Mouse (Mus musculus): ENCODE results near the gene Ssh1. TPM values are rescaled to one million over a fixed set of nuclear protein-coding genes. Genes with fewer than 3 reads are reported as not detected.

Ssh1 gene
- polyA plus RNA-seq, 1 experiment from 2014 or later, result 17.8 TPM

DNA sequence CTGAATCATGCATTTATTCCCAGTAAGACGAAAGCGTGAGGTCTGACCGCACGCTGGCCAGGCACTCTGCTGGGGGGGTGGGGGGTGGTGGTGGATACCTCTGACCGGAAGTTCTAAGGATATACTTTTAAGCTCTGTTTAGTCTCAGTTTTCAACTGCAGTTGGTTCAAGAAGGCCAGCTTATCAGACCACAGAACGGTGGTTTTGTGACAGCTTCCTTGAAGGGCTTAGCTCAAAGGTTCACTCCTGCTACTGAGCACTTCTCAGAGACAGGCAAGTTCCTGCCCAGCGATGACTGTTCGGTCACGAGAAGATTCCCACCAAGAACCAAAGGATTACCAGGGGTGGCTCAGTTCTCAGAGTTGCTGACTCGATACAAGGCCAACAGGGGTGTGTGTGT is 41.2 kb downstream of the Ssh1 start:
- H3K4me2 ChIP-seq, result peak overlapping the region; percentile 56
- ATAC-seq (replicated peaks; ENCODE audit: low FRiP score) (peak; percentile 21; the same call in 1 of the 2 replicates), DNase-seq (ENCODE audit: low spot score) (no peak)
- H3K9me3 ChIP-seq (ENCODE audit: control insufficient read depth, low read length), result no peaks in the 10 kb centered on the region
- H3K27me3 ChIP-seq (replicated peaks; ENCODE audit: control insufficient read depth, insufficient read depth, low read length), result no peaks in the 10 kb centered on the region
- WGBS, result 27% methylated on average over 10 of the region's 10 CpGs
- no peak overlapping the region for H3K4me3 ChIP-seq (ENCODE audit: low read depth, low read length)
- H3K27ac ChIP-seq (ENCODE audit: low read depth, low read length), result peak overlapping the region; percentile 89
- H3K36me3 ChIP-seq (ENCODE audit: control insufficient read depth, insufficient read depth, low read length), result peaks cover 35% of the 10 kb centered on the region
- peak overlapping the region; percentile 50 for H3K9ac ChIP-seq (ENCODE audit: low read depth, low read length)
- peaks cover 33% of the 10 kb centered on the region for H3K4me1 ChIP-seq (replicated peaks; ENCODE audit: control insufficient read depth, insufficient read depth, low read length)

DNA sequence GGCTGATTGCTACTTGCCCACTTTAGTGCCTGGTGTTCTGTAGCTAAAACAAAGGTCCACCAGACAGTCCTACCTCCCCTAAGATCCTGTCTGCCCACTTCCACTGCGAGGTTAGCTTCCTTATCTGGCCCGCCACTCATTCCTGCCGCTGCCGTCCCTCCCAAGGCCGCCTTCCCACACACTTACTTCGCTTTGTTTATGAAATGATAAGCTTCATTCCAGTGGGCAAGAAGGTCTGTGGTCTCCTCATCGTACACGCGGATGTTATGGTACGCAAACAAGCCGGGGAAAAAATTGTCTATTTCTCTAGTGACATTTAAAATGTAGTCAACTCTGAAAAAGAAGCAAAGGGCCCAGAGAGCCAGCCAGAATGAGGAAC is 42.0 kb downstream of the Ssh1 start:
- peak overlapping the region; percentile 8 for H3K4me3 ChIP-seq (ENCODE audit: low read depth, low read length)
- peak overlapping the region; percentile 56 for H3K4me2 ChIP-seq

DNA sequence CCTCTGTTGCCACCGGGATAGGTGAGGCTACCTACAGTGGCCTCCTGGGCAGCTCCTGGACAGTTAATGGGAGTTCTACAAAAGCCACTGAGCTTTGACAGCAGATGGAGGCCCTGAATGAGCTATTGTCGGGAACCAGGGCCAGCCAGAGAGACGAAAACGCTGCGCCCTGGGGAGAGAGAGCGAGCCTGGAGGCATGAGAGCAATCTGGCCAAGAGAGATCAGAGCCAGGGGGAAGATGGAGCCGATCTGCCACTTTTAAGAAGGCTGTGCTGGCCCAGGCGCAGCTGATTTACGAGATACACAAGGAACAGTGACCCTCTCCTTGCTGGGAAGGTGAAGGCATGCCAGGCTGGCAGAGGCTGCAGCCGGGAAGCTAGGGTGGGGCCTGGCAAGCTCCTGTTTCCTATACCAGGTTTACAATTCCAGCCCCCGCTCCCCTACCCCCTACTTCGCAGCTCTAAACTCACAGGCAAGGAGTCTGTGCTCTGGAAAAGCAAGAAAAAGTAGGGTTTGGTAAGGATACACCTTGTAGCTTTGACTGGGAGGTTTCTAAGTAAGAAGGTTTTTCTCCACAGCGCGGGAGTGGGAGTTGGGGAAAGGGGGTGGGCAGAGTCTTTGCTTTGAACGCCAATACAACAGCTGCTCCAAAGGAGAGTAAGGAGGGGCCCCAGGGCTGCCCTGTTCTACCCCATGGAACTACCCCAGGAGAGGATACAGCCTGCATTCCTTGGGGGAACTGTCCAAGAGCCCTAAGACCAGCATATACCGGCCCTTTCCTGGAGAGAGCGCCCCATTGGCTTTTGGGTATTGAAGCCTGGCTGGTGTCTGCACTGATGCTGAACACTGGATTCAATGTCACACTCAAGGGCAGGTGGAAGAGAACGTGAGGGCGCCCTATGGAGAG is 42.7 kb downstream of the Ssh1 start:
- 60% methylated on average over 19 of the region's 19 CpGs for WGBS
- H3K4me1 ChIP-seq (replicated peaks; ENCODE audit: control insufficient read depth, insufficient read depth, low read length), result peaks cover 35% of the 10 kb centered on the region
- no peak; the same call in 1 of the 2 replicates for ATAC-seq (replicated peaks; ENCODE audit: low FRiP score)

More for the DNA sequence above, 42.0 kb downstream of the Ssh1 start:
- peaks cover 39% of the 10 kb centered on the region for H3K36me3 ChIP-seq (ENCODE audit: control insufficient read depth, insufficient read depth, low read length)
- H3K27ac ChIP-seq (ENCODE audit: low read depth, low read length), result peak overlapping the region; percentile 89
- peaks cover 33% of the 10 kb centered on the region for H3K4me1 ChIP-seq (replicated peaks; ENCODE audit: control insufficient read depth, insufficient read depth, low read length)
- H3K9me3 ChIP-seq (ENCODE audit: control insufficient read depth, low read length), result 0 out of 2 replicates have a peak, but pooled peaks cover 2% of the 10 kb centered on the region
- H3K9ac ChIP-seq (ENCODE audit: low read depth, low read length), result peak overlapping the region; percentile 56
- H3K27me3 ChIP-seq (replicated peaks; ENCODE audit: control insufficient read depth, insufficient read depth, low read length), result no peaks in the 10 kb centered on the region
- DNase-seq (ENCODE audit: low spot score) (no peak), ATAC-seq (replicated peaks; ENCODE audit: low FRiP score) (peak; percentile 76)
- 12% methylated on average over 11 of the region's 11 CpGs for WGBS

DNA sequence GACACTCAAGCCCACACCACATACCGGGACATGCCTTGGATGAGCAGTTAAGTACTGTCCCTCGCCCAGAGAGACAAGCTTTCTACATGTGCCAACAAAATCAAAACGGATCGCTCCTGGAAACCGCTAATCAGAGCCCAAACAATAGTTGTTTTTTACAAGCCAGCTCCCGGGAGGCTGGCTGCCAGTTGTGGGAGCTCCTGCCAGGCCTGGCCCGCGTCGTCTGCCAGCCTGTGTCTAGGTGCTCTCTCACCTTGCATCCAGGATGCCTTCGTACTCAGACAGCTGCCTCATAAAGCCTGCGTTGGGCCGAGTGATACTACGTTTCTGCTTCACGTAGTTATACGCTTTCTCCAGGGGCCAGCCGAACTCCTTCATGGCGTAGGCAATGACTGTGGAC is 43.6 kb downstream of the Ssh1 start:
- Histone ChIP-seq H3K4me1 (replicated peaks; ENCODE audit: control insufficient read depth, insufficient read depth, low read length) (peaks cover 36% of the 10 kb centered on the region), H3K27ac (ENCODE audit: low read depth, low read length) (no peak overlapping the region; the same call in 1 of the 2 replicates), H3K4me3 (ENCODE audit: low read depth, low read length) (no peak overlapping the region), H3K36me3 (ENCODE audit: control insufficient read depth, insufficient read depth, low read length) (peaks cover 45% of the 10 kb centered on the region), H3K9ac (ENCODE audit: low read depth, low read length) (no peak overlapping the region), H3K4me2 (no peak overlapping the region), H3K27me3 (replicated peaks; ENCODE audit: control insufficient read depth, insufficient read depth, low read length) (no peaks in the 10 kb centered on the region), H3K9me3 (ENCODE audit: control insufficient read depth, low read length) (0 out of 2 replicates have a peak, but pooled peaks cover 2% of the 10 kb centered on the region)
- DNase-seq (ENCODE audit: low spot score) (no peak), ATAC-seq (replicated peaks; ENCODE audit: low FRiP score) (no peak)
- WGBS, result 94% methylated on average over 17 of the region's 17 CpGs

More for the DNA sequence above, 42.7 kb downstream of the Ssh1 start:
- no peak for DNase-seq (ENCODE audit: low spot score)
- Histone ChIP-seq H3K4me3 (ENCODE audit: low read depth, low read length) (peak overlapping the region; percentile 5; the same call in 1 of the 2 replicates), H3K27me3 (replicated peaks; ENCODE audit: control insufficient read depth, insufficient read depth, low read length) (no peaks in the 10 kb centered on the region), H3K27ac (ENCODE audit: low read depth, low read length) (peak overlapping the region; percentile 89), H3K4me2 (peak overlapping the region; percentile 56), H3K9me3 (ENCODE audit: control insufficient read depth, low read length) (0 out of 2 replicates have a peak, but pooled peaks cover 2% of the 10 kb centered on the region), H3K36me3 (ENCODE audit: control insufficient read depth, insufficient read depth, low read length) (peaks cover 44% of the 10 kb centered on the region), H3K9ac (ENCODE audit: low read depth, low read length) (peak overlapping the region; percentile 56)

DNA sequence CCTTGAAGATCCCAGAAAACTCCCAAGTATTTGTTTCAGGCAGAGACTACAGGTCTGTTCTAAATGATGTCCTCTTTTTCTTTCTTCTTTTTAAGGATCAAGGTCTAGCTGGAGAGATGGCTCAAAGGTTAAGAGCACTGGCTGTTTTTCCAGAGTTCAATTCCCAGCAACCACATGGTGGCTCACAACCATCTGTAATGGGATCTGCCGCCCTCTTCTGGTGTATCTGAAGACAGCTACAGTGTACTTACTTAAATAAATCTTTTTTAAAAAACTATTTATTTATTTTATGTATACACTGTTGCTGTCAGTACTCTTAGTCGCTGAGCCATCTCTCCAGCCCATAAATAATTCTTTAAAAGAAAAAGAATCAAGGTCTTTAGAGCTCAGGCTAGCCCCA is 46.4 kb downstream of the Ssh1 start:
- Histone ChIP-seq H3K9ac (ENCODE audit: low read depth, low read length) (no peak overlapping the region), H3K27ac (ENCODE audit: low read depth, low read length) (no peak overlapping the region), H3K4me2 (no peak overlapping the region), H3K36me3 (ENCODE audit: control insufficient read depth, insufficient read depth, low read length) (peaks cover 55% of the 10 kb centered on the region), H3K27me3 (replicated peaks; ENCODE audit: control insufficient read depth, insufficient read depth, low read length) (no peaks in the 10 kb centered on the region), H3K4me3 (ENCODE audit: low read depth, low read length) (no peak overlapping the region), H3K9me3 (ENCODE audit: control insufficient read depth, low read length) (0 out of 2 replicates have a peak, but pooled peaks cover 2% of the 10 kb centered on the region), H3K4me1 (replicated peaks; ENCODE audit: control insufficient read depth, insufficient read depth, low read length) (peaks cover 26% of the 10 kb centered on the region)
- DNase-seq (ENCODE audit: low spot score) (no peak), ATAC-seq (replicated peaks; ENCODE audit: low FRiP score) (no peak)
- WGBS, result 63% methylated on average over 2 of the region's 2 CpGs

DNA sequence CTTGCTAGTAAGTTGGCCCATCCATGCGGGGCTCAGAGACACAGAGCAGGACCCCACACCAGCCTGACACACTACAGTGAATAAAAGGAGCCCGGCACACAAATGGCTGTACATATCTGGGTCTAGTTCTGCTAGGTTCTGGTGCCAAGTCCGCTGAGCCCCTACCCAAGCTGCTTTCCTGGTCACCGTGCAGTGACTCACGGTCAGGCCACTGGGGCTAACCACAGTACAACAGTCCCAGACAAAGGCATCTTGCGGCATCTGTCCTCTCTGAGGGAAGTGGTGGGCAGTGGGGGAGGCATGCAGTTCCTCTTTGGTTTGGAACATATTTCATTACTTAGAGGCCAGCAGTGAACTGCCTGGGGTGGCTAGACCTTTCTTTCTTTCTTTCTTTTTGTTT is 48.6 kb downstream of the Ssh1 start:
- Histone ChIP-seq H3K4me2 (0 out of 2 replicates have a peak overlapping the region, but pooled peaks have one; percentile 18), H3K4me1 (replicated peaks; ENCODE audit: control insufficient read depth, insufficient read depth, low read length) (peaks cover 6% of the 10 kb centered on the region), H3K27ac (ENCODE audit: low read depth, low read length) (no peak overlapping the region), H3K27me3 (replicated peaks; ENCODE audit: control insufficient read depth, insufficient read depth, low read length) (no peaks in the 10 kb centered on the region), H3K36me3 (ENCODE audit: control insufficient read depth, insufficient read depth, low read length) (peaks cover 67% of the 10 kb centered on the region), H3K9me3 (ENCODE audit: control insufficient read depth, low read length) (0 out of 2 replicates have a peak, but pooled peaks cover 2% of the 10 kb centered on the region), H3K9ac (ENCODE audit: low read depth, low read length) (no peak overlapping the region), H3K4me3 (ENCODE audit: low read depth, low read length) (no peak overlapping the region)
- no peak for DNase-seq (ENCODE audit: low spot score)
- 68% methylated on average over 6 of the region's 6 CpGs for WGBS
- ATAC-seq (replicated peaks; ENCODE audit: low FRiP score), result 0 out of 2 replicates have a peak, but pooled peaks have one; percentile 35

DNA sequence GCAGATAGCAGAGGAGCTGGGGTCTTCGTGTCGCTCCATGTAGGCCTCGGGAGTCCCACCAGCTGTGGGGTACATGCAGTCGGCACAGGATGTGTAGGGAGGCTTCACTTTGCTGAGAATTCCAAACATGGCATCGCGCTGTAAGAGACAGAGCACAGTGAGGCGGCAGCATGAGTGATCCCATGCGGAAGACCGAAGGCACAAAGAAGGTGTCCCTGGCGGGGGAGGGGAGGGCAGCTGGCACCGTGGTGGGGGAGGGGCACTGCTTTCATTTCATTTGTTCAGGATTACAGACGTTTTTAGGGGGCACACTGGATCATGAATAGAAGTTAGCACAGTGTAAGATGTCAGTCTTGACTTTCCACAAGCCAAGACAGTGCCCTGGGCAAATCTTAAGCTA is 50.4 kb downstream of the Ssh1 start:
- Histone ChIP-seq H3K4me3 (ENCODE audit: low read depth, low read length) (no peak overlapping the region), H3K27me3 (replicated peaks; ENCODE audit: control insufficient read depth, insufficient read depth, low read length) (no peaks in the 10 kb centered on the region), H3K4me2 (no peak overlapping the region), H3K36me3 (ENCODE audit: control insufficient read depth, insufficient read depth, low read length) (peaks cover 57% of the 10 kb centered on the region), H3K9ac (ENCODE audit: low read depth, low read length) (no peak overlapping the region), H3K4me1 (replicated peaks; ENCODE audit: control insufficient read depth, insufficient read depth, low read length) (peaks cover 6% of the 10 kb centered on the region), H3K9me3 (ENCODE audit: control insufficient read depth, low read length) (0 out of 2 replicates have a peak, but pooled peaks cover 2% of the 10 kb centered on the region), H3K27ac (ENCODE audit: low read depth, low read length) (no peak overlapping the region)
- DNase-seq (ENCODE audit: low spot score), result no peak
- ATAC-seq (replicated peaks; ENCODE audit: low FRiP score), result no peak
- 78% methylated on average over 12 of the region's 12 CpGs for WGBS

DNA sequence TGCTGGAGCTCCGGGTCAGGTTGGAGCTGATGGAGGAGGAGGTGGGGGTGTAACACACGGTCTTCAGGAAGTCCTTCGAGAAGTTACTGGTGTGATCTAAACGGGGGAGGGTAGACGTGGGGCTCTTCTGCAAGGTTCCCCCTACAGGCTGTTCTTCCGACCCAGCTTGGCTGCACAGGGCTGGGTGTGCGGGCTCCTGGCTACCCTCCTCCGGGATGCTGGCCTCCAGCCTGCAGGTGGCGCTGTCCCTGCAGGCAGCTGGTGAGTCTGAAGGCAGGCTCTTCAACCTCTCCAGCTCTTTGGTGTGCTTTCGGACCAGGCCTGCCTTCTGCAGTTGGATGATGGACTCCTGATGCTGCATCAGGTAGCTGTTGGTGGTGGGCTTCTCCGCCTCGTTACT is 51.1 kb downstream of the Ssh1 start:
- no peak overlapping the region for H3K27ac ChIP-seq (ENCODE audit: low read depth, low read length)
- no peaks in the 10 kb centered on the region for H3K27me3 ChIP-seq (replicated peaks; ENCODE audit: control insufficient read depth, insufficient read depth, low read length)
- 0 out of 2 replicates have a peak, but pooled peaks cover 2% of the 10 kb centered on the region for H3K9me3 ChIP-seq (ENCODE audit: control insufficient read depth, low read length)
- no peak overlapping the region for H3K4me2 ChIP-seq
- H3K4me3 ChIP-seq (ENCODE audit: low read depth, low read length), result no peak overlapping the region
- H3K4me1 ChIP-seq (replicated peaks; ENCODE audit: control insufficient read depth, insufficient read depth, low read length), result peaks cover 12% of the 10 kb centered on the region
- 74% methylated on average over 12 of the region's 12 CpGs for WGBS
- ATAC-seq (replicated peaks; ENCODE audit: low FRiP score), result no peak
- peaks cover 51% of the 10 kb centered on the region for H3K36me3 ChIP-seq (ENCODE audit: control insufficient read depth, insufficient read depth, low read length)
- DNase-seq (ENCODE audit: low spot score), result no peak
- no peak overlapping the region for H3K9ac ChIP-seq (ENCODE audit: low read depth, low read length)
